Mouse (Mus musculus) MEL (cell line): ENCODE measurements around the gene Jarid2. TPM values are rescaled to one million over a fixed set of nuclear protein-coding genes. Genes with fewer than 3 reads are reported as not detected.
A peak's percentile ranks its signal among the peaks of the same experiment; 100 is the strongest.
"Not testable (repeated sequence)": the region's sequence is repeated elsewhere in the genome, so short reads cannot be mapped to it uniquely, and the experiment has no call there.

Source experiments
- DNase-seq: peaks from one replicate; pipeline ENCODE4 v3.0.0; 2011; ENCODE audit warnings: low read depth, low spot score
- H3K27ac ChIP-seq: 2 replicates; pipeline ENCODE4 v1.5.1; 2012; ENCODE audit warnings: low read depth, mild to moderate bottlenecking, control low read depth, low read length, moderate library complexity; ENCODE audit not compliant: control insufficient read depth
- H3K27me3 ChIP-seq, 2 experiments: fragments of 150-350 bp in 1 of 2; sonication (generic) in 1 of 2; 2 replicates each; pipeline ENCODE4 v1.6.1; 2012; ENCODE audit warnings: low read length in 2 of 2, mild to moderate bottlenecking in 2 of 2, improper control_type of control experiment in 1 of 2, moderate library complexity in 1 of 2; ENCODE audit not compliant: insufficient read depth in 2 of 2, control insufficient read depth in 1 of 2
- H3K36me3 ChIP-seq, 2 experiments: 2 replicates each; pipeline ENCODE4 v1.6.1; 2012 to 2014; ENCODE audit warnings: low read length in 2 of 2, improper control_type of control experiment in 1 of 2, inconsistent platforms in 1 of 2, mild to moderate bottlenecking in 1 of 2; ENCODE audit not compliant: insufficient read depth in 2 of 2, control insufficient read depth in 1 of 2
- H3K4me1 ChIP-seq, 2 experiments: fragments of 150-350 bp in 1 of 2; sonication (generic) in 1 of 2; 2 replicates each; pipeline ENCODE4 v1.6.1; 2012; ENCODE audit warnings: low read length in 2 of 2, improper control_type of control experiment in 1 of 2, mild to moderate bottlenecking in 1 of 2; ENCODE audit not compliant: insufficient read depth in 2 of 2, control insufficient read depth in 1 of 2
- H3K4me3 ChIP-seq, 2 experiments: fragments of 150-350 bp in 1 of 2; sonication (generic) in 1 of 2; 2 replicates each; pipeline ENCODE4 v1.5.1; 2012; ENCODE audit warnings: low read depth in 2 of 2, low read length in 2 of 2, mild to moderate bottlenecking in 2 of 2, moderate library complexity in 2 of 2, control low read depth in 1 of 2, improper control_type of control experiment in 1 of 2; ENCODE audit not compliant: control insufficient read depth in 1 of 2, insufficient read depth in 1 of 2
- H3K79me2 ChIP-seq: 2 replicates; pipeline ENCODE4 v1.6.1; 2012; ENCODE audit warnings: mild to moderate bottlenecking, low read length, moderate library complexity; ENCODE audit not compliant: control insufficient read depth, poor library complexity, insufficient read depth
- H3K9ac ChIP-seq: 2 replicates; pipeline ENCODE4 v1.6.1; 2012; ENCODE audit warnings: low read depth, mild to moderate bottlenecking, control low read depth, low read length, moderate library complexity; ENCODE audit not compliant: control insufficient read depth, poor library complexity, severe bottlenecking
- H3K9me3 ChIP-seq: fragments of 150-350 bp; sonication (generic); replicated peaks from 2 replicates; pipeline ENCODE4 v1.6.1; 2012; ENCODE audit warnings: mild to moderate bottlenecking, low read length, improper control_type of control experiment, moderate library complexity; ENCODE audit not compliant: insufficient read depth
- CHD1 ChIP-seq: IDR thresholded peaks from 2 replicates; pipeline ENCODE4 v1.6.1; 2012; ENCODE audit warnings: low read depth, mild to moderate bottlenecking, inconsistent platforms, low read length, improper control_type of control experiment
- CTCF ChIP-seq, 3 experiments: IDR thresholded peaks in 2 of 3; conservative IDR thresholded peaks in 1 of 3; 2 replicates each; pipeline ENCODE4 v1.5.1; 2011 to 2012; ENCODE audit warnings: low read length in 3 of 3, low read depth in 2 of 3, mild to moderate bottlenecking in 2 of 3, improper control_type of control experiment in 1 of 3, inconsistent platforms in 1 of 3, mixed read lengths in 1 of 3, moderate library complexity in 1 of 3; ENCODE audit not compliant: control insufficient read depth in 1 of 3, insufficient read depth in 1 of 3, poor library complexity in 1 of 3, severe bottlenecking in 1 of 3
- E2F4 ChIP-seq: IDR thresholded peaks from 2 replicates; pipeline ENCODE4 v1.6.1; 2011; ENCODE audit warnings: low read depth, low read length, improper control_type of control experiment, borderline replicate concordance
- ELF1 ChIP-seq: IDR thresholded peaks from 2 replicates; pipeline ENCODE4 v1.6.1; 2014; ENCODE audit warnings: low read depth, mild to moderate bottlenecking, inconsistent platforms, low read length, improper control_type of control experiment, moderate library complexity
- GATA1 ChIP-seq: IDR thresholded peaks from 2 replicates; pipeline ENCODE4 v1.6.1; 2011; ENCODE audit warnings: low read depth, low read length, improper control_type of control experiment
- HCFC1 ChIP-seq: IDR thresholded peaks from 2 replicates; pipeline ENCODE4 v1.6.1; 2012; ENCODE audit warnings: low read depth, mild to moderate bottlenecking, inconsistent platforms, low read length, improper control_type of control experiment, moderate library complexity
- JUND ChIP-seq: IDR thresholded peaks from 2 replicates; pipeline ENCODE4 v1.6.1; 2011; ENCODE audit warnings: low read depth, mild to moderate bottlenecking, improper control_type of control experiment, low read length
- MAFK ChIP-seq: IDR thresholded peaks from 2 replicates; pipeline ENCODE4 v1.6.1; 2011; ENCODE audit warnings: low read depth, mild to moderate bottlenecking, low read length, improper control_type of control experiment, borderline replicate concordance
- MAX ChIP-seq: IDR thresholded peaks from 2 replicates; pipeline ENCODE4 v1.6.1; 2011; ENCODE audit warnings: low read length, improper control_type of control experiment
- MAZ ChIP-seq: IDR thresholded peaks from 2 replicates; pipeline ENCODE4 v1.6.1; 2012; ENCODE audit warnings: low read depth, mild to moderate bottlenecking, inconsistent platforms, low read length, improper control_type of control experiment
- MXI1 ChIP-seq: IDR thresholded peaks from 2 replicates; pipeline ENCODE4 v1.6.1; 2011; ENCODE audit warnings: mild to moderate bottlenecking, low read depth, low read length, improper control_type of control experiment
- MYB ChIP-seq: IDR thresholded peaks from 2 replicates; pipeline ENCODE4 v1.6.1; 2011; ENCODE audit warnings: mild to moderate bottlenecking, low read depth, low read length, improper control_type of control experiment
- MYC ChIP-seq: IDR thresholded peaks from 2 replicates; pipeline ENCODE4 v1.6.1; 2011; ENCODE audit warnings: low read depth, mild to moderate bottlenecking, low read length, improper control_type of control experiment, moderate library complexity
- NELFE ChIP-seq: IDR thresholded peaks from 2 replicates; pipeline ENCODE4 v1.6.1; 2011; ENCODE audit warnings: low read depth, low read length, improper control_type of control experiment
- NRF1 ChIP-seq: IDR thresholded peaks from 2 replicates; pipeline ENCODE4 v1.6.1; 2014; ENCODE audit warnings: low read depth, mild to moderate bottlenecking, inconsistent platforms, low read length, improper control_type of control experiment, moderate library complexity; ENCODE audit not compliant: poor library complexity, insufficient read depth, severe bottlenecking
- POLR2A ChIP-seq, 2 experiments: IDR thresholded peaks; 2 replicates each; pipeline ENCODE4 v1.6.1; 2011 to 2012; ENCODE audit warnings: low read length in 2 of 2, mild to moderate bottlenecking in 2 of 2, control low read depth in 1 of 2, improper control_type of control experiment in 1 of 2, low read depth in 1 of 2, moderate library complexity in 1 of 2; ENCODE audit not compliant: control insufficient read depth in 1 of 2, insufficient read depth in 1 of 2, poor library complexity in 1 of 2
- POLR2AphosphoS5 ChIP-seq: IDR thresholded peaks from 2 replicates; pipeline ENCODE4 v1.6.1; 2012; ENCODE audit warnings: low read depth, borderline replicate concordance, mild to moderate bottlenecking, inconsistent platforms, low read length, moderate library complexity, mixed read lengths
- RCOR1 ChIP-seq: IDR thresholded peaks from 2 replicates; pipeline ENCODE4 v1.6.1; 2012; ENCODE audit warnings: low read depth, mild to moderate bottlenecking, inconsistent platforms, low read length, improper control_type of control experiment
- SMC3 ChIP-seq: IDR thresholded peaks from 2 replicates; pipeline ENCODE4 v1.6.1; 2011; ENCODE audit warnings: low read depth, low read length, improper control_type of control experiment
- TCF12 ChIP-seq: IDR thresholded peaks from 2 replicates; pipeline ENCODE4 v1.6.1; 2014; ENCODE audit warnings: low read depth, mild to moderate bottlenecking, inconsistent platforms, low read length, improper control_type of control experiment, moderate library complexity
- UBTF ChIP-seq: IDR thresholded peaks from 2 replicates; pipeline ENCODE4 v1.6.1; 2012; ENCODE audit warnings: low read depth, mild to moderate bottlenecking, inconsistent platforms, low read length, improper control_type of control experiment, moderate library complexity, borderline replicate concordance; ENCODE audit not compliant: insufficient read depth
- USF1 ChIP-seq: IDR thresholded peaks from 2 replicates; pipeline ENCODE4 v1.6.1; 2014; ENCODE audit warnings: low read depth, mild to moderate bottlenecking, inconsistent platforms, low read length, improper control_type of control experiment, moderate library complexity
- USF2 ChIP-seq, 2 experiments: IDR thresholded peaks; 2 replicates each; pipeline ENCODE4 v1.6.1; 2011 to 2012; ENCODE audit warnings: improper control_type of control experiment in 2 of 2, low read length in 2 of 2, borderline replicate concordance in 1 of 2, inconsistent platforms in 1 of 2, low read depth in 1 of 2, mild to moderate bottlenecking in 1 of 2; ENCODE audit not compliant: insufficient read depth in 1 of 2
- ZC3H11A ChIP-seq: IDR thresholded peaks from 2 replicates; pipeline ENCODE4 v1.6.1; 2012; ENCODE audit warnings: low read depth, mild to moderate bottlenecking, inconsistent platforms, low read length, improper control_type of control experiment
- ZMIZ1 ChIP-seq: IDR thresholded peaks from 2 replicates; pipeline ENCODE4 v1.6.1; 2012; ENCODE audit warnings: low read depth, mild to moderate bottlenecking, inconsistent platforms, low read length, improper control_type of control experiment, moderate library complexity
- polyA plus RNA-seq, 2 experiments: library from polyadenylated mRNA; stranded (reverse) in 1 of 2; unstranded in 1 of 2; fragments of >175 nt in 1 of 2; fragments of >200 nt in 1 of 2; gene quantifications; 2 replicates each; pipeline versions ENCODE4 v1.2.1 to v1.2.4; 2012; ENCODE audit warnings: low replicate concordance in 2 of 2, low read depth in 1 of 2; ENCODE audit not compliant: insufficient read length in 2 of 2, insufficient read depth in 1 of 2, missing spikeins in 1 of 2
- total RNA-seq: library from RNA; depleted of rRNA; stranded (reverse); fragments of 300-350 nt; gene quantifications from 2 replicates; pipeline ENCODE4 v1.2.3, GENCODE M21; 2012

Gene Jarid2
- total and polyA plus RNA-seq, 3 experiments = 5.4 to 76.5 (median 21.2) TPM

GRCm38 (mm10) chr13:44869418-44870119, 140.3 kb downstream of the Jarid2 start:
- H3K79me2 ChIP-seq, H3K36me3 ChIP-seq, H3K9ac ChIP-seq, H3K4me1 ChIP-seq, H3K27me3 ChIP-seq, H3K9me3 ChIP-seq, H3K27ac ChIP-seq, H3K4me3 ChIP-seq: not testable (repeated sequence)
- peak in 1 of 3 experiments; percentile 28; a peak in 1 of 6 replicates for TF ChIP-seq CTCF (IDR thresholded peaks at IDR 0.05 in 2 of 3, conservative IDR thresholded peaks at IDR 0.05 in 1 of 3; ENCODE audit: control insufficient read depth in 1 of 3, insufficient read depth in 1 of 3, low read depth in 2 of 3, low read length in 3 of 3, poor library complexity in 1 of 3, severe bottlenecking in 1 of 3)
- TF ChIP-seq UBTF = peak; percentile 87; the same call in 1 of the 2 replicates
- peak; percentile 96 for DNase-seq

DNA sequence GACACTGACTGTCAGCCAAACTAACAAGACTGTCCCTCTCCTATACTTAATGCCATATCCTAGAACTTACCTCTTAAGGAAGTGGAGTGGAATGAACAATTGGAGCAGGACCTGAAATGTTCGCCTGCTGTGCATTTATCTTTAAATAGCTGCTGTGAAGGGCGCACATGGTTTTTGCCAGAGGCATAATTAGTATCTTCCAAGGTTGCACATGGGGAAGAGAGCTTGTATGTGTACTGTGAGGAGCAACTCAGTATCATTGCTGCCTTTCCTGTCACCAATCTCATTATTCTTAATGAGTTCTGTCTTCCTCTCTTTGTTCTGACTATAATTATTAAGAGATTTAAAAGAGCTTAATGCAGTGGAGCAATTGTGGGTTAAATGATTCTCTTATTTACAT, 147.5 kb downstream of the Jarid2 start:
- H3K9ac ChIP-seq = no peak overlapping the region
- H3K79me2 ChIP-seq = no peaks in the 10 kb centered on the region
- no peaks in the 10 kb centered on the region for H3K36me3 ChIP-seq
- H3K4me3 ChIP-seq = no peak overlapping the region
- no peak overlapping the region for H3K27ac ChIP-seq
- TF ChIP-seq MAZ (no peak), MYB (no peak), JUND (no peak), TCF12 (no peak), ZC3H11A (no peak), ZMIZ1 (no peak), NELFE (no peak), GATA1 (no peak), RCOR1 (no peak), NRF1 (no peak), CHD1 (no peak)
- H3K9me3 ChIP-seq = no peaks in the 10 kb centered on the region
- no peaks in the 10 kb centered on the region for H3K4me1 ChIP-seq
- no peak for DNase-seq
- H3K27me3 ChIP-seq = no peaks in the 10 kb centered on the region

DNA sequence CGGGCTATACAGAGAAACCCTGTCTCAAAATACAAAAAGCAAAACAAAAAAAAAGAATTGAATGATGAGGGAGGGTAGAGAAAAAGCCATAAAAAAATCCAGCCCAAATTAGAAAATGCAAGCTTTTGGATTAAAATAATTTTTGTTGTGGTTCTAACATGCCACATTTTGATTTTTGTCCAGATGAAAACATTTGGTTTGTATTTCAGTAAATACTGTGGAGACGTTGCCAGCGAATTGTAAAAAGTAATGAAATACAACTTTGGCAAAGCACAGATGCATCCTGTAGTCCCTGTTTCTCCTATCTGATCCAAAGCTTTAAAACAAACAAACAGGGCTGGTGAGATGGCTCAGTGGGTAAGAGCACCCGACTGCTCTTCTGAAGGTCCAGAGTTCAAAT, 151.7 kb downstream of the Jarid2 start:
- no peaks in the 10 kb centered on the region for H3K79me2 ChIP-seq
- H3K27ac ChIP-seq = no peak overlapping the region
- no peaks in the 10 kb centered on the region for H3K27me3 ChIP-seq
- no peaks in the 10 kb centered on the region for H3K9me3 ChIP-seq
- H3K4me1 ChIP-seq = 0 out of 4 replicates have a peak, but pooled peaks cover 0 to 2% of the 10 kb centered on the region in 2 experiments
- no peaks in the 10 kb centered on the region for H3K36me3 ChIP-seq
- DNase-seq = no peak
- H3K9ac ChIP-seq = no peak overlapping the region
- H3K4me3 ChIP-seq = no peak overlapping the region
- TF ChIP-seq MXI1 (no peak), TCF12 (no peak), POLR2AphosphoS5 (no peak), E2F4 (no peak), MAX (no peak), USF1 (no peak), HCFC1 (no peak), NRF1 (no peak), USF2 (IDR thresholded peaks at IDR 0.05; ENCODE audit: borderline replicate concordance in 1 of 2, insufficient read depth in 1 of 2, low read depth in 1 of 2, low read length in 2 of 2) (no peak), RCOR1 (no peak), ELF1 (no peak), MYC (no peak), POLR2A (IDR thresholded peaks at IDR 0.05; ENCODE audit: control insufficient read depth in 1 of 2, insufficient read depth in 1 of 2, low read depth in 1 of 2, low read length in 2 of 2, poor library complexity in 1 of 2) (no peak), MAFK (no peak), MYB (no peak), SMC3 (no peak), CTCF (IDR thresholded peaks at IDR 0.05 in 2 of 3, conservative IDR thresholded peaks at IDR 0.05 in 1 of 3; ENCODE audit: control insufficient read depth in 1 of 3, insufficient read depth in 1 of 3, low read depth in 2 of 3, low read length in 3 of 3, poor library complexity in 1 of 3, severe bottlenecking in 1 of 3) (no peak)
